Comparison of ENCODE assay signal across 8 mouse cellular contexts in the genomic region with DNA sequence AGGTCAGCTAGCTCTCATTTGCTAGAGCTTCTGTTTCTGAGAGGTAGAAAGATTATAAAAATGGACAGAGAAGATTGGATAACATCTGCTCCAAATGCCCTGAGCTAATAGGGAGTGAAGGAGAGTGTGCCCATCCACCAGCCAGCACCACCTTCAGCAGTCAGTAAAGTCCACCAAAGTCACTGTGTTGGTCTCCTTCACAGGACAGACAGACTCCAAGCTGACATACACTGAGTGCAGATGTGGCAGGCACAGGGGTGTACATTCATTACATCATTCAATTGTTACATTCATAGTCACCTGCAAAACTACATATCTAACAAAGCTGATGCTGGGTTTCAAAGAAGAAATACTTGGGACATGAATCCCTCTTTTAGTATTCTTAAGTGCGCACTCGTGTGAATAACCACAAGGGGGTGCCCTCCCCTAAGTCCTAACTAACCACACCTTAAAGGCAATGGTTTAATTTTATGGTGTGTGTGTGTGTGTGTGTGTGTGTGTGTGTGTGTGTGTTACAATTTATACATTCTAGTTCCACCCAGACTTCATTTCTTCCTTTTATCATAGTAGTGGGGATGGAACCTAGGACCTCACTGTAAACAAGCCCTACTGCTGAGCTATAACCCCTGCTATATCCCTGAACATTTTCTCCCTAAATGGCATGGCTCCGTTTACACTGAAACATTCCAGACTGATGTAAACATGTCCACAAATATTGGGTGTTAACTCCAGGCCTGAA.
DNase-seq lines count a peak whose midpoint lies in the region; ATAC-seq and TF ChIP-seq lines count a peak whose summit lies in the region.

No protein-coding gene starts in this region.

- TF ChIP-seq POLR2A in cortical plate, adult 2 months (IDR thresholded peaks at IDR 0.05; ENCODE audit: extremely low read depth, insufficient read depth, low read length): no peak

- H3K36me3 ChIP-seq in lung, postnatal 0 days (ENCODE audit: insufficient read depth, low read length): no peaks in the 10 kb centered on the region

- no peaks in the 10 kb centered on the region for H3K27me3 ChIP-seq in lung, postnatal 0 days (replicated peaks; ENCODE audit: insufficient read depth, low read length)

- H3K4me3 ChIP-seq in cortical plate, adult 2 months (ENCODE audit: insufficient read depth, low read length): no peak overlapping the region
- no peak overlapping the region for H3K4me3 ChIP-seq in lung, postnatal 0 days (ENCODE audit: low read depth, low read length)

- TF ChIP-seq CTCF in cortical plate, adult 2 months (IDR thresholded peaks at IDR 0.05; ENCODE audit: extremely low read depth, insufficient read depth, low read length): peak; percentile 57; the same call in 1 of the 2 replicates
- TF ChIP-seq CTCF in lung, postnatal 0 days (IDR thresholded peaks at IDR 0.05): peak; percentile 86

- no peak overlapping the region for H3K27ac ChIP-seq in cortical plate, adult 2 months (ENCODE audit: insufficient read depth, low read length)
- H3K27ac ChIP-seq in lung, postnatal 0 days (ENCODE audit: low read length): no peak overlapping the region

- whole genome bisulfite sequencing in lung, postnatal 0 days: 26% methylated on average over 3 of the region's 3 CpGs

- no peak overlapping the region for H3K4me2 ChIP-seq in lung, postnatal 0 days (replicated peaks; ENCODE audit: low read depth, low read length)

- peak; percentile 93 for ATAC-seq in granulocyte monocyte progenitor cell, adult 5-6 weeks (replicated peaks; ENCODE audit: poor library complexity, severe bottlenecking)
- peak; percentile 59 for ATAC-seq in lung, postnatal 0 days

- no peaks in the 10 kb centered on the region for H3K9me3 ChIP-seq in lung, postnatal 0 days (ENCODE audit: low read length)

- no peak for TF ChIP-seq EP300 in lung, postnatal 0 days (IDR thresholded peaks at IDR 0.05)

- no peaks in the 10 kb centered on the region for H3K4me1 ChIP-seq in cortical plate, adult 2 months (ENCODE audit: control insufficient read depth, insufficient read depth, low read length)
- H3K4me1 ChIP-seq in lung, postnatal 0 days (ENCODE audit: insufficient read depth, low read depth, low read length): no peaks in the 10 kb centered on the region

- H3K9ac ChIP-seq in lung, postnatal 0 days (replicated peaks; ENCODE audit: low read depth): no peak overlapping the region

- DNase-seq in thymus, postnatal 0 days (ENCODE audit: low spot score): peak; percentile 35
- DNase-seq in thymus, postnatal 14 days: no peak
- peak; percentile 44 to 64 for DNase-seq in kidney, postnatal 25 days
- peak; percentile 75 for DNase-seq in lung, postnatal 0 days (ENCODE audit: low spot score)
- DNase-seq in right cerebral cortex, adult 2 months (ENCODE audit: low spot score in 2 of 2): peak; percentile 53 to 61
- no peak for DNase-seq in spleen, adult 12 weeks (ENCODE audit: low spot score)

Comparison
In these comparisons a context has a peak if more than half of its experiments do, and no peak if none do; other contexts are left out.
1. DNase-seq: peak in thymus, postnatal 0 days (single experiment), kidney, postnatal 25 days (2 of 2), lung, postnatal 0 days (single experiment) and right cerebral cortex, adult 2 months (2 of 2); none in thymus, postnatal 14 days (single experiment) and spleen, adult 12 weeks (single experiment).